Mouse (Mus musculus): Measurements from ENCODE around the gene Vmn1r65.

Gene Vmn1r65

DNA sequence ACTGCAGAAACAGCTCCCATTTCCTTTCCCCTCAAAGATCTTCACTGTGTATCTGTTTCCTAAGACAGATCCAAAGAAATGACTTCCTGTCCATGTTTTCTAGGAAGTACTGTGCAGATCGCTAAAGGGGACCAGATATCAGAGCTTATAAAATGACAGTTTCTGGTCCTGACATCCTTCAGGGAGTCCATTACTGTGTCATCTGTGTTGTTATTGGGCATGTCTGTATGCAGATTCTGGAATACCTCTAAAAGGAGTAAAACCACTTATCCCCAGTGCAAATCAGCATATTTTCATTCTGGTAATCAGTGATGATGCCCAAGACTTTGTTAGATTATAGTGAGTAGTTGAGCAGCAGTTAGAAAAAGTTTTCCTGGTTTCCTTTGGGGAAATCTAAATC lies at the start of gene Vmn1r65:
Gene Vmn1r65, minus strand, starts transcription at position 101 of the 400 bp plus-strand sequence.
- no peak for DNase-seq

GRCm38 (mm10) chr7:6044861-6045260 lies 34.1 kb upstream of the Vmn1r65 start, which contains the start of gene Nlrp4c:
TSS of gene Nlrp4c (plus strand) at chr7:6045161.
- DNase-seq, result no peak

DNA sequence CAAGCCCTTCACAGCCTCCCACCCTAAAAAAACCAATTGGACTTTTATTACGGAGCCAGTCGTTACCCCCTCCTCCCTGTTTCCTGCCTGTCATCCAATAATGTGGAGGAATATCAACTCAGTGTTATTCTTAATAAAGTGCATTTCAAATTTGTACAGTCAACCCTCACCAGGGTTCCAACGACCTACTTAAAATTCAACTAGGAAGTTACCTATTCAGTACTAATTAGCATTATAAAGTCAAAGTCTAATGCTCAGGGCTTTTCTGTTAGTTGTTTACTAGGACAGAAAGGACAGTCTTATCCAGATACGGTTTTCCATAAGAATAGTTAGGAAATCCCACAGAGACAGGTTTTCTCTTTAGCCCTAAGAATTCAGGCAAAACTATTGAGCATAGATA lies 28.4 kb downstream of the Vmn1r65 start:
- peak in 1 of 2 experiments; percentile 10 for DNase-seq

DNA sequence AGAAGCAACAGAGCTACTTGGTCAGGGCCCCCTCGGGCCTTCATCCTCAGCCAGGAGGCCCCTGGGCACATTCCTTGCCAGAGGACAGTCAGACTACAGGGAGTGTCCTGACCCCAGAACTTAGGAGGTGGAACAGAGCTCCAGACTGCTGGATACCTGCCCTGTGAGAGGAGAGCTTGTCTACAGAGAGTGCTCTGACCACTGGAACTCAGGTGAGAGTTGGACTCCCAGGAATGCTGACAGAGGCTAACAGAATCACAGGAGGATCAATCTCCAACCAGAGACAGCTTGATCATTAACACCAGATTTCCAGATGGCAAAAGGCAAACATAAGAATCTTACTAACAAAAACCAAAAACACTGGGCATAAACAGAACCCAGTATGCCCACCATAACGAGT lies 38.3 kb downstream of the Vmn1r65 start:
- DNase-seq, result peak; percentile 62 to 75
